Mouse (Mus musculus) brain, adult 2 months (tissue): ENCODE results near the gene Gm3542.
"Not testable (repeated sequence)": the region's sequence is repeated elsewhere in the genome, so short reads cannot be mapped to it uniquely, and the experiment has no call there.

Source experiments
- DNase-seq: peaks from one replicate; pipeline ENCODE4 v3.0.0; 2011; ENCODE audit warnings: low read depth, low spot score

The Gm3542 gene

GRCm38 (mm10) chr14:5334828-5335227, at the start of gene Gm3542:
Gene Gm3542 (minus strand): TSS chr14:5334928.
- DNase-seq = not testable (repeated sequence)
